18 mouse cellular contexts compared by ENCODE assay signal in the genomic region with DNA sequence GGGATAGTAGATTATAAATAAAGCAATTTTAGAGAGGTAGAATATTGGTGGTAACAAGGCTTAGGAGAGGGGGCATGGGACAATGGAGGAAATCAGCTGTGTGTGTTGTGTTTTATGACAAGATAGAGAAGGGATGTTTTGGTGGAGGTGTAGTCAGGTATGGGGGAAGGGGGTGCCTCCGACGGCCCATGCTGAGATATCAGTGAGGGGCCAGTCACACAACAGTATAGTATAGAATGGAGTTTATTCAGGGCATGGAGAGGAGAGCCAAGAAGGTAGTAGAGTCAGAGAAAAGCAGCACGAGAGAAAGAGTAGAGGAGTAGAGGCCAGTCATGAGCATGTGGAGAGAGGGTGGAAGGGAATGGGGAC. TPM values are rescaled to one million over a fixed set of nuclear protein-coding genes. Genes with fewer than 3 reads are reported as not detected.
"Had no signal": no experiment of that assay in that cellular context is flagged by ENCODE, and none has a peak within 500 bp of the region (broad histone marks: within the 10 kb centered on the region; RNA-seq: fewer than 3 reads in every experiment).

No protein-coding gene starts in this region.

- H3K9me3 ChIP-seq: limb, embryonic 13.5 days; midbrain, embryonic 12.5 days; midbrain, embryonic 15.5 days; neural tube, embryonic 12.5 days; neural tube, embryonic 15.5 days had no signal

- DNase-seq: left cerebral cortex, postnatal 4 days; liver; liver, postnatal 0 days; lung, embryonic 14.5 days; right cerebral cortex, adult 18-20 months; right cerebral cortex, postnatal 14 days; right cerebral cortex, postnatal 4 days; spleen, adult 18-20 months; thymus, postnatal 25 days had no signal

- H3K27ac ChIP-seq: limb, embryonic 13.5 days; liver, embryonic 14.5 days; macrophage; midbrain, embryonic 12.5 days; midbrain, embryonic 15.5 days; neural tube, embryonic 12.5 days; neural tube, embryonic 15.5 days had no signal

- H3K4me1 ChIP-seq: limb, embryonic 13.5 days; midbrain, embryonic 12.5 days; midbrain, embryonic 15.5 days; neural tube, embryonic 12.5 days; neural tube, embryonic 15.5 days had no signal

- H3K4me3 ChIP-seq: limb, embryonic 13.5 days; midbrain, embryonic 12.5 days; midbrain, embryonic 15.5 days; neural tube, embryonic 12.5 days; neural tube, embryonic 15.5 days had no signal

- H3K27me3 ChIP-seq: limb, embryonic 13.5 days; midbrain, embryonic 12.5 days; midbrain, embryonic 15.5 days; neural tube, embryonic 12.5 days; neural tube, embryonic 15.5 days had no signal

- H3K4me2 ChIP-seq: limb, embryonic 13.5 days; lung, embryonic 14.5 days; midbrain, embryonic 12.5 days; midbrain, embryonic 15.5 days; neural tube, embryonic 12.5 days; neural tube, embryonic 15.5 days had no signal

- ATAC-seq: inflammation-experienced regulatory T-cells, adult 6 months; liver, postnatal 0 days; lung, postnatal 0 days; midbrain, embryonic 15.5 days had no signal

- H3K36me3 ChIP-seq: limb, embryonic 13.5 days; midbrain, embryonic 12.5 days; midbrain, embryonic 15.5 days; neural tube, embryonic 12.5 days; neural tube, embryonic 15.5 days had no signal

- H3K9ac ChIP-seq: limb, embryonic 13.5 days; liver, embryonic 14.5 days; liver, postnatal 0 days; lung, embryonic 14.5 days; midbrain, embryonic 12.5 days; midbrain, embryonic 15.5 days; neural tube, embryonic 12.5 days; neural tube, embryonic 15.5 days had no signal

RNA-seq across cellular contexts. Expression of a gene that starts 35.2 kb away (rescaled TPM):
- polyA plus RNA-seq: limb, embryonic 13.5 days; midbrain, embryonic 12.5 days had no signal
